Mouse (Mus musculus) liver, embryonic 15.5 days (tissue): ENCODE measurements around the gene Pex1. TPM values are rescaled to one million over a fixed set of nuclear protein-coding genes. Genes with fewer than 3 reads are reported as not detected.
"Not testable (repeated sequence)": the region's sequence is repeated elsewhere in the genome, so short reads cannot be mapped to it uniquely, and the experiment has no call there.

Source experiments
- ATAC-seq: fragments of 200-750 bp; cut with Nextera tagmentation; 2 replicates; pipeline ENCODE4 v1.8.0; 2017; ENCODE audit warnings: moderate number of reproducible peaks, mild to moderate bottlenecking, moderate library complexity; ENCODE audit not compliant: insufficient read depth
- H3K27ac ChIP-seq: fragments of 300-500 bp; sonication (generic); replicated peaks from 2 replicates; pipeline ENCODE4 v1.5.1; 2015; ENCODE audit warnings: mild to moderate bottlenecking, inconsistent platforms
- H3K27me3 ChIP-seq: fragments of 300-500 bp; sonication (generic); 2 replicates; pipeline ENCODE4 v1.6.1; 2015; ENCODE audit warnings: mild to moderate bottlenecking, inconsistent platforms
- H3K36me3 ChIP-seq: fragments of 300-500 bp; sonication (generic); replicated peaks from 2 replicates; pipeline ENCODE4 v1.6.1; 2015; ENCODE audit warnings: moderate library complexity, mild to moderate bottlenecking, inconsistent platforms
- H3K4me1 ChIP-seq: fragments of 300-500 bp; sonication (generic); replicated peaks from 2 replicates; pipeline ENCODE4 v1.6.1; 2015; ENCODE audit warnings: inconsistent platforms
- H3K4me2 ChIP-seq: fragments of 300-500 bp; sonication (generic); 2 replicates; pipeline ENCODE4 v1.6.1; 2015; ENCODE audit warnings: moderate library complexity, mild to moderate bottlenecking, inconsistent platforms
- H3K4me3 ChIP-seq: fragments of 300-500 bp; sonication (generic); replicated peaks from 2 replicates; pipeline ENCODE4 v1.5.1; 2015; ENCODE audit warnings: mild to moderate bottlenecking, inconsistent platforms
- H3K9ac ChIP-seq: fragments of 300-500 bp; sonication (generic); 2 replicates; pipeline ENCODE4 v1.6.1; 2015; ENCODE audit warnings: moderate library complexity, mild to moderate bottlenecking, inconsistent platforms
- H3K9me3 ChIP-seq: fragments of 300-500 bp; sonication (generic); replicated peaks from 2 replicates; pipeline ENCODE4 v1.6.1; 2016; ENCODE audit warnings: inconsistent platforms
- WGBS: fragments of 180-500 bp; shearing (Covaris S2); methylation state at CpG from one replicate; pipeline ENCODE4 v1.1.7; 2015; ENCODE audit warnings: mixed read lengths; ENCODE audit not compliant: insufficient replicate concordance; 5-methylcytosine and 5-hydroxymethylcytosine counted together
- polyA plus RNA-seq: library from polyadenylated mRNA; unstranded; fragments of >200 nt; fragmentation: Nextera tagmentation; extraction: Ambion mirVana; gene quantifications from 2 replicates; pipeline ENCODE4 v1.2.1, GENCODE M21; 2015

Pex1 gene
- polyA plus RNA-seq, 1 experiment from 2014 or later: 5.4 TPM

- 69% methylated on average over 3 of the region's 3 CpGs for WGBS
- Histone ChIP-seq H3K27me3 (no peaks in the 10 kb centered on the region), H3K4me3 (no peak overlapping the region), H3K9me3 (no peaks in the 10 kb centered on the region), H3K4me2 (no peak overlapping the region), H3K9ac (no peak overlapping the region), H3K4me1 (peaks cover 9% of the 10 kb centered on the region), H3K27ac (no peak overlapping the region), H3K36me3 (peaks cover 11% of the 10 kb centered on the region)
- ATAC-seq: no peak
Measured at GRCm38 (mm10) chr5:3600790-3601189, 4.9 kb downstream of the Pex1 start.

- Histone ChIP-seq H3K4me3 (no peak overlapping the region), H3K9ac (no peak overlapping the region), H3K4me2 (no peak overlapping the region), H3K27ac (no peak overlapping the region), H3K27me3 (no peaks in the 10 kb centered on the region), H3K36me3 (peaks cover 34% of the 10 kb centered on the region), H3K9me3 (no peaks in the 10 kb centered on the region), H3K4me1 (no peaks in the 10 kb centered on the region)
- no peak for ATAC-seq
- 84% methylated on average over 9 of the region's 9 CpGs for WGBS
Measured at GRCm38 (mm10) chr5:3607114-3607513, 11.2 kb downstream of the Pex1 start.

- Histone ChIP-seq H3K9ac (no peak overlapping the region), H3K4me2 (no peak overlapping the region), H3K27ac (no peak overlapping the region), H3K4me1 (no peaks in the 10 kb centered on the region), H3K9me3 (no peaks in the 10 kb centered on the region), H3K36me3 (peaks cover 41% of the 10 kb centered on the region), H3K27me3 (no peaks in the 10 kb centered on the region), H3K4me3 (no peak overlapping the region)
- ATAC-seq: no peak
- WGBS: 85% methylated on average over 7 of the region's 7 CpGs
Measured at GRCm38 (mm10) chr5:3609241-3609640, 13.4 kb downstream of the Pex1 start.

- not testable (repeated sequence) for H3K9ac ChIP-seq, H3K27me3 ChIP-seq, ATAC-seq, H3K9me3 ChIP-seq, H3K4me3 ChIP-seq, H3K4me2 ChIP-seq, H3K4me1 ChIP-seq, H3K27ac ChIP-seq
- WGBS: 75% methylated on average over 2 of the region's 2 CpGs
- H3K36me3 ChIP-seq: peaks cover 34% of the 10 kb centered on the region
Measured at GRCm38 (mm10) chr5:3611835-3612234, 16.0 kb downstream of the Pex1 start.

GRCm38 (mm10) chr5:3620486-3620885 is 24.6 kb downstream of the Pex1 start:
- Histone ChIP-seq H3K4me1 (no peaks in the 10 kb centered on the region), H3K27me3 (no peaks in the 10 kb centered on the region), H3K27ac (no peak overlapping the region), H3K36me3 (peaks cover 35% of the 10 kb centered on the region; the same call in 1 of the 2 replicates), H3K4me2 (no peak overlapping the region), H3K4me3 (no peak overlapping the region), H3K9me3 (no peaks in the 10 kb centered on the region), H3K9ac (no peak overlapping the region)
- WGBS: 71% methylated on average over 7 of the region's 7 CpGs
- ATAC-seq: no peak

- ATAC-seq: no peak
- 83% methylated on average over 5 of the region's 5 CpGs for WGBS
Measured at GRCm38 (mm10) chr5:3630055-3630454, 34.2 kb downstream of the Pex1 start.

GRCm38 (mm10) chr5:3631512-3632271 is 35.8 kb downstream of the Pex1 start:
- Histone ChIP-seq H3K4me1 (0 out of 2 replicates have a peak, but pooled peaks cover 3% of the 10 kb centered on the region), H3K9me3 (no peaks in the 10 kb centered on the region), H3K27me3 (no peaks in the 10 kb centered on the region), H3K36me3 (0 out of 2 replicates have a peak, but pooled peaks cover under 1% of the 10 kb centered on the region), H3K4me2 (no peak overlapping the region), H3K27ac (no peak overlapping the region), H3K9ac (no peak overlapping the region), H3K4me3 (no peak overlapping the region)
- 68% methylated on average over 16 of the region's 16 CpGs for WGBS
- no peak for ATAC-seq

More at GRCm38 (mm10) chr5:3630055-3630454, 34.2 kb downstream of the Pex1 start:
- no peak overlapping the region for H3K4me3 ChIP-seq
- H3K27me3 ChIP-seq: no peaks in the 10 kb centered on the region
- H3K9ac ChIP-seq: no peak overlapping the region
- no peak overlapping the region for H3K27ac ChIP-seq
- peaks cover 10% of the 10 kb centered on the region; the same call in 1 of the 2 replicates for H3K36me3 ChIP-seq
- H3K4me1 ChIP-seq: 0 out of 2 replicates have a peak, but pooled peaks cover 3% of the 10 kb centered on the region
- no peaks in the 10 kb centered on the region for H3K9me3 ChIP-seq
- no peak overlapping the region for H3K4me2 ChIP-seq

GRCm38 (mm10) chr5:3632285-3632684 is 36.4 kb downstream of the Pex1 start:
- Histone ChIP-seq H3K4me3 (no peak overlapping the region), H3K27me3 (no peaks in the 10 kb centered on the region), H3K4me1 (0 out of 2 replicates have a peak, but pooled peaks cover 3% of the 10 kb centered on the region), H3K9ac (no peak overlapping the region), H3K36me3 (peaks cover 2% of the 10 kb centered on the region; the same call in 1 of the 2 replicates), H3K9me3 (no peaks in the 10 kb centered on the region), H3K27ac (no peak overlapping the region), H3K4me2 (no peak overlapping the region)
- ATAC-seq: no peak
- WGBS: 64% methylated on average over 5 of the region's 5 CpGs

- 84% methylated on average over 13 of the region's 13 CpGs for WGBS
- H3K4me2 ChIP-seq: no peak overlapping the region
Measured at GRCm38 (mm10) chr5:3633315-3633714, 37.4 kb downstream of the Pex1 start.

GRCm38 (mm10) chr5:3633951-3634350 is 38.1 kb downstream of the Pex1 start:
- Histone ChIP-seq H3K4me3 (no peak overlapping the region), H3K9ac (no peak overlapping the region), H3K27ac (no peak overlapping the region), H3K4me1 (0 out of 2 replicates have a peak, but pooled peaks cover 3% of the 10 kb centered on the region), H3K36me3 (peaks cover 5% of the 10 kb centered on the region; the same call in 1 of the 2 replicates), H3K4me2 (no peak overlapping the region), H3K9me3 (no peaks in the 10 kb centered on the region), H3K27me3 (no peaks in the 10 kb centered on the region)
- WGBS: 70% methylated on average over 4 of the region's 4 CpGs
- no peak for ATAC-seq

More at GRCm38 (mm10) chr5:3633315-3633714, 37.4 kb downstream of the Pex1 start:
- peaks cover 5% of the 10 kb centered on the region; the same call in 1 of the 2 replicates for H3K36me3 ChIP-seq
- H3K27ac ChIP-seq: no peak overlapping the region
- H3K9ac ChIP-seq: no peak overlapping the region
- no peaks in the 10 kb centered on the region for H3K9me3 ChIP-seq
- no peaks in the 10 kb centered on the region for H3K27me3 ChIP-seq
- 0 out of 2 replicates have a peak, but pooled peaks cover 3% of the 10 kb centered on the region for H3K4me1 ChIP-seq
- no peak for ATAC-seq
- H3K4me3 ChIP-seq: no peak overlapping the region

GRCm38 (mm10) chr5:3635286-3635685 is 39.4 kb downstream of the Pex1 start:
- WGBS: 77% methylated on average over 8 of the region's 8 CpGs

More at GRCm38 (mm10) chr5:3635286-3635685, 39.4 kb downstream of the Pex1 start:
- H3K9ac ChIP-seq: no peak overlapping the region
- no peak overlapping the region for H3K4me3 ChIP-seq
- H3K36me3 ChIP-seq: peaks cover 11% of the 10 kb centered on the region
- no peaks in the 10 kb centered on the region for H3K27me3 ChIP-seq
- ATAC-seq: no peak
- H3K27ac ChIP-seq: no peak overlapping the region
- H3K4me1 ChIP-seq: 0 out of 2 replicates have a peak, but pooled peaks cover 3% of the 10 kb centered on the region
- H3K4me2 ChIP-seq: no peak overlapping the region
- H3K9me3 ChIP-seq: no peaks in the 10 kb centered on the region
